Mouse (Mus musculus) cerebellum, postnatal 4 days (tissue): ENCODE measurements at regions not wholly inside any gene's neighbourhood (a gene's known extent, or its start where the extent isn't known, plus 50 kb on each side); places are given as distances from the start of the nearest gene placed in this dataset.

Source experiments
- DNase-seq, 2 experiments: peaks; one replicate each; pipeline ENCODE4 v3.0.0; 2022; ENCODE audit warnings: low spot score in 2 of 2, mixed read lengths in 1 of 2

GRCm38 (mm10) chr2:178801464-178801863 lies 371.1 kb downstream of the Cdh26 start:
- DNase-seq = no peak

GRCm38 (mm10) chr2:178805283-178805682 lies 375.0 kb downstream of the Cdh26 start:
- peak in 1 of 2 experiments; percentile 12 for DNase-seq

- DNase-seq = no peak
Observed at GRCm38 (mm10) chr2:178821552-178821951, 391.2 kb downstream of the Cdh26 start.

GRCm38 (mm10) chr2:178830313-178830712 lies 400.0 kb downstream of the Cdh26 start:
- DNase-seq = no peak

- DNase-seq = no peak
Observed at GRCm38 (mm10) chr2:178834986-178835385, 404.7 kb downstream of the Cdh26 start.

DNA sequence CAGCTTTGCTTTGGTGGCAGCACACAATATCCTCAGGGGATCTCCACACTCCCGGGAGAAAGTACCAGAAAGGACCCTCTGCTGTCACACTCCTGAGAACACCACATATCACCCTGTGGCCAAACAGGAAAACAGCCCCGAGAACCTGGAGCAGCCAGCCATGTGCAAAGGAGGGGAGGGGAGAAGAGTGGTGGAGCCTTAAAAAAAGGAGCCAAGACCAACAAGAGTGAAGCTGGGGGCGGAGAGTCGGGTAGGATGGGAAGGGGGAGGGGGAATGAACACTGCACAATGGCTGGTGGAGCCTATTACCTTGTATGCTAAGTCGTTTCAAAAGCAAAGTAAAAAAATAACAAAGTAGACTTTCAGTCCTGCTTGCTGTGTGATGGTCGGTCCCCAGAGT lies 408.2 kb downstream of the Cdh26 start:
- no peak for DNase-seq

DNA sequence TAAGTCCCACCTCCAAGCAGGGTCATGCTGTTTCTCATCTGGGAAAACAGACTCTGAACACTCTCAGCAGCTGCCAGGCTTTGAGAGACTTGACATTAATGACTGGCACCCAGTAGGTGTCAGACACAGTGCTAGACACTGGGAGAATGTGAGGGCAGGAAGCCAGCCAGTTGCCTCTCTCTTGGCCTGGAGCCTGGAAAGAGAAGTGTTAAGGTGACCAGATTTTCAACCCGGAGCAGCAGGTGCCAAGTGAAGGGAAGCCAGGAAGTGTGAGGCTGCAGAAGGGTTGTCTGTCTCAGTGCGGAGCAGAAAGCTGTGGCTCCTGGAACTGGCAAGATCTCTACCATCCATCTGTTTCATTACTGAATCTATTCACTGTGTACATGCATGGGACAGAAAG lies 410.6 kb downstream of the Cdh26 start:
- peak in 1 of 2 experiments; percentile 58 for DNase-seq

- no peak for DNase-seq
Observed at GRCm38 (mm10) chr2:178842595-178842994, 412.3 kb downstream of the Cdh26 start.

DNA sequence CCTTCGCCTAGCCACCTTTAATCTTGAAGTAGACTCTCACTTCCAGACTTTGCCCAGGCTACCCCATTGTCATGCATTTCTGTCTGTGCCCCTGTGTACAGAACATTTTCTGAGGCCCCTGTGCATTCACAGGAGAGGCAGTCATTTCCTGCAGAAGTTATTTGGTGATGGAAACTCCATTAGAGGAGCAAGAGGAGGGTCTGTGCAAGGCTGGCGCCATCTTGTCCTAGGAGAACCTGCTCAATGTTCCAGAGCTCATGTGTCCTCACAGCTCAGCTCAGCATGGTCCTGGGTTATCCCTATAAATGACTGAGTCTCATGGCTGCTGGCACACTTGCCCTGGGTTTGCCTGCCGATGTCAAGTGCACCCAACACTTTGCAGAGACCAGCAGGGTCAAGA lies 413.1 kb downstream of the Cdh26 start:
- no peak for DNase-seq

DNA sequence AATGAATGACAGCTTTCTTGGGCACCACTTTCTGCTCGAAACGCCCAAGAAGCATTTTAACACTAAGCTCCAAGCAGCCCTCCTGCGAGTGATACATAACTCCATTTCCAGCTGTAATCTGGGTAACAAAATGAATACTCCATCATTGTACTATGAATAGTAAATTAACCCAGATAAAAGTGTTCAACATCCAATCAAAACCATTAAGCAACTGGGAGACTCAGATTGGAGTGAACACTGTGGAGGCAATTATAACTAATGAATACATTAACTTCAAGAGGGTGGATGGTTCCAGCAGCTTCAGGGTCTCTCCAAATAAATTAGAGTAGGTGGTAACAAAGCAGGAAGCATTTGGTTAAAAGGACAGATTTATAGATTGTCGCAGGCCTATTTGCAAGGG lies 414.2 kb downstream of the Cdh26 start:
- DNase-seq = no peak

DNA sequence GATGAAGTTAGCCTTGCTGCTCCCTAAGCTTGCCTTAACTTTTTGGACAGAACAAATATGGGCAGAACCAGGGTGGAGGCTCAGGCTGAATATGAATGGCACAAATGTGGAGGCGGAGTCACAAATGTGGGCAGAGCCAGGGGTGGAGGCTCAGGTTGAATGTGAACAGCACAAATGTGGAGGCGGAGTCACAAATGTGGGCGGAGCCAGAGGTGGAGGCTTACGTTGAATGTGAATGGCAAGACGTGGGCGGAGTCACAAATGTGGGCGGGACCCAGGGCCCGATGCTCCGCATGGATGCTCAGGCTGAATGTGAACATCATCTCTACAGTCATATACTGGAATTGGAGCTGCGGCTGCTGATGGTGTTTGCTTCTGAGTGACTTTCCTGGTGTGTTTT lies 420.0 kb downstream of the Cdh26 start:
- no peak for DNase-seq

DNA sequence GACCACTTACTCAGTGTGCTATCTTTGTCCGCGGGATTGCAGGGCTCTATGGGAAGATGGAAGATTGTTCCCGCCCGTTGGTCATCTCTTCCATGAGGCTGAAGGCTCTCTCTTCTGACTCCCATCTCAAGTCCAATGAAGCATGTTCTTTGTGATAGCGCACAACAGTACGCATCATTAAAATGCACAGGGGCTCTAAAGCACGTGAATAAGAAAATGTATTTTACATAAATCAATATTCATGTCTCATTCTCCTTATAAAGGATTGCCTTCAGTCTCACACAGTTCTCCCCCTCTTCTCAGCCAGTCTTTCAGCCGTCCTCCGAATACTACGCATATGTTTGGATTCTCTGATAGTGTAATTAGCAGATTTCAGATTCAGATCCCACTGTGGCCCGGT lies 420.4 kb downstream of the Cdh26 start:
- DNase-seq = no peak

DNA sequence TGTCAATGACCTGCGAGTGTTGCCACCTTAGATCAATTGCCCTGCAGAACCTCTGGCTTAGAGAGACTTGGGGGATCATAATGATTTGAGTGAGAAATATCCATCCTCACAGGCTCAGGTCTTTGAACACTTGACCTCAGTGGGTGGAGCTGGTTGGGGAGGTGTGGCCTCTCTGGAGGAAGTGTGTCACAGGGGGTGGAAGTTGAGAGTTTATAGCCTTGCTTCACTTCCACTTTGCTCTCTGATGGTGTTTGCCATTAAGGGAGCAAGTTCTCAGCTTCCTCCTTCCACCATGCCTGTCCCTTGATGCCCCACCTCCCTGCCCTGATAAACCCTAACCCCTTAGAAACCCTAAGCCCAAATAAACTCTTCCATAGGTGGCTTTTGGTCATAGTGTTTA lies 423.7 kb downstream of the Cdh26 start:
- no peak for DNase-seq

- no peak for DNase-seq
Observed at GRCm38 (mm10) chr2:178854760-178855159, 424.4 kb downstream of the Cdh26 start.

GRCm38 (mm10) chr2:178862620-178863019 lies 432.3 kb downstream of the Cdh26 start:
- DNase-seq = no peak

DNA sequence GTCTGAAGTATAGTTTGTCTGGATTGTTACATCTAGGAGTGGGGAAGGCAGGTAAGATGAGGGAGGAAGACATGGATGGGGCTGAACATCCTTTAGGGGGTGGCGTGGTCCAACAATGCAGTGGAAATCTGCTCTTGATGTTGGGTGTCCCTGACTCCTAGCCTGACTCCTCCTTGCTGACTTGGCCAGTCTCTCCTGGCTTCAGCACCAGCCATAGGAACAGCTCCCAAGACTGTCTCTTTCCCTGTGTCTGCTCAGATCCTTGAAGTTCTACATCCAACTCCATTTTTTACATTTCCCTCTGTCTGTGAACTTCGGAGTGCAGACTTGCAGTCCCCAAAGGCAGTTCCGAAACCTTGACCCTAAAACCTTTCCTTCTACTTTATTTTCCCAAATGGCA lies 436.8 kb downstream of the Cdh26 start:
- no peak for DNase-seq

DNA sequence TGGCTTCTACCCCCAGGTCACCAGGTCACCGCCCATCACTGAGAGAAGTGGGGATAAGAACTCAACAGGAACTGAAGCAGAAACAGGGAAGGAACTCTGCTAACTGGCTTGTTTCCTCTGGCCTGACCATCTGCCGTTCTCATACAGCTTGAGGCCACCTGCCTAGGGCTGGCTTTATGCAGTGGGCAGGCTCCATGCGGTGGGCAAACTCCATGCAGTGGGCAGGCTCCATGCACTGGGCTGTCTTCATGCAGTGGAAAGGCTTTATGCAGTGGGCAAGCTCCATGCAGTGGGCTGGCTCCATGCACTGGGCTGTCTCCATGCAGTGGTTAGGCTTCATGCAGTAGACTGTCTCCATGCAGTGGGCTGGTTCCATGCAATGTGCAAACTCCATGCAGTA lies 438.8 kb downstream of the Cdh26 start:
- DNase-seq = no peak

DNA sequence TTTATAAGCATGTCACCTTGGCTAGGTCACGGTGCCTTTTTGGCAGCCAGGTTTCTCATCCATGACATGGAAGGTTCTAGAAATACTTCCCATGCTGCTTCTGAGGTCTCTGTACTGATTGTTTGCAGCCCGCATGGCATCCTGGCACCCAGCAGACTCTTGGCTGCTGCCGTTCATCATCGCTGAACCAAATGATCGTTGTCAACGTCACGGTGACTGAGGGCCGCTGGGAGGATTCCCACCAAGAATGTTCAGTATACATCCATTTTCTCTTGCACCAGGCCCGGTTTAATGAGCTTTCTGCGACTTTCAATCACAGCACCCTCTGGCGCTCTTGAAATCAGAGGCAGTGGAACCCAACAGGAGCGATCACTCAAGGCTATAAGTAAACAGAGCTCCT lies 448.1 kb downstream of the Cdh26 start:
- peak in 1 of 2 experiments; percentile 22 for DNase-seq

DNA sequence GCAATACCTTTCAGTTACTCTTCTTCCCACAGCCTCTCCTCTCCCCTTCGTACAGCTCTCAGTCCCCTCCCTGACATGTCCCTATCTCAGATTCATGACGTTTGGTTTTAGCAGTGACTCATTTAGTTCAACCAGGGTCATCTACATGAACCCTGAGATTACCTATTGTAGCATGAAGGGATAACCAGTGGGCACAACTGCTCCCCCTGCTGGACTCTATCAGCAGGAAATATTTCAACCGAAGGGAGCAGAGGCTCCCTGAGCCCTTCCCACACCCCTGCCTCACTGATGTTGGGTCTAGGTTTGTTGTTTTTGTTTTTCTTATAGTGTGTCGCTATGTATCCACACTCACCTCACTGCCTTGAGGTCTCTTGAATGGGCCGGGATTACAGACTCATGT lies 455.4 kb downstream of the Cdh26 start:
- DNase-seq = peak in 1 of 2 experiments; percentile 12

DNA sequence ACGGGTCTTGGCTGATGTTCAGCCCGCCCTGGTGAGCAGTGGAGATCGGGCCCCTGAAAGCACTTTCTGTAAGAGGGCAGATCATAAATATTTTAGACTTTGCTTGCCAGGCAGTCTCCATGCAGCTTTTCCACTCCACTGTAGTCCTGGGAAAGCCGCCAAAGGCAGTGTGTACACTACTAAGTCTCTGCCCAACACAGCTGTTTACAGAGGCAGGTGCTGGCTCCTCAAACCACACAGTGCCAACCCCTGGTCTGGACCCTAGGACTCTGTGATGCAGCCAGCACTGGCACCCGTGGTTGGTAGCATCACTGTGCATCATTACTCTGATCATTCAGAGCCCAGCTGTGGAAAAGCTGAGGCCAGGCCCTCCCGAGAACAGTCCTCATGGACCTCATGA lies 458.4 kb downstream of the Cdh26 start:
- DNase-seq = no peak

GRCm38 (mm10) chr2:178902397-178902796 lies 472.1 kb downstream of the Cdh26 start:
- DNase-seq = no peak

DNA sequence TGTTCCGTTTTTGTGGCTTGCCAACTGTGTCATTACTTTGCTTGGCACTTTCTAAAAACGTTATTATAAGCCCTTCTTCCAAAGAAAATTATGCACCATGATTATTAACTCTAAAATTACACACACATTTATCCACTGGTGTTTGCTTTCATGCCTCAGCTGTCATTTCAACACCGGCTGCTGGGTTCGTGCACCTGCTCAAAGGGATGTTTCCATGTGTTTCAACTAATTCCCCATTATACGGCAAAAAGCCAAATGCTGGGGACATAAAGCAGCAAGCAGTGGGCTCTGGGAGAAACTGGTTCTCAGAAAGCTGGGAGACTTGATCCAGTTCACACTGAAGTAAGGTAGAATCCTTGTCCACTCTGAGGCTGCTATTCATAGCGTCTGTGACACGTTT lies 479.0 kb downstream of the Cdh26 start:
- DNase-seq = no peak

- no peak for DNase-seq
Observed at GRCm38 (mm10) chr2:178911646-178912045, 481.3 kb downstream of the Cdh26 start.

DNA sequence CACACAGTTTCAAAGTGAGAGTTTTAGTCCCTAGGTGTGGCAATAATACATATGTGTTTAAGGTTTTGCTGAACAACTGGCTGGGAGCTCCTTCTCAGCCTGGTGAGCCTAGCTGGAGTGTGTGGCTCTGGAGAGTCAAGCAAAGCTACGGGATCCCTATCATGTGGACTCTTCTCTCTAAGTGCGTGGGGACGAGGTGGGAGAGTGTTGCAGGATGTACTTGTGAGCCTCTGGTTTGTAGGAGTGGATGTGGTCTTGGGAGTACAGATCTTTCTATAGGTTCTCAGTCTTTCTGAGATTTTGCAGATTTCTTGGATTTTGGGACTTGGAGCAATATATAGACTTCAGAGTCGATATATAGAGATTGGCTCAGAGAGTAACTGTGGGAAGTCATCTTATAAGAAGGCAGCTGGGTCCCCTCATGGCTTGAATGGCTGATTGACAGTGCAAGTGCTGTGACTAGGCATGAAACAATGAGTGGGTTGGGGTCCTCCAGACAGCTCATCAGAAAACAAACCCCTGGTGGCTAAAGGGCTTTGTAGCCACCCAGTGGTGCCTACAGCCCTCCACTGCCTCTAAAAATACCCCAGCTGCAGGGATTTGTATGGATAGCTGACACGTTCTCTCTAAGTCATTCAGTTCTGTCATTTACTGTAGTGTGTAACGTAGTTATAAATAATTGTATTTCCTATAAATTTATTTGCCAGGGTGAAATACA lies 486.1 kb downstream of the Cdh26 start:
- no peak for DNase-seq
